Mouse (Mus musculus): ENCODE results near the gene Glb1l.

DNA sequence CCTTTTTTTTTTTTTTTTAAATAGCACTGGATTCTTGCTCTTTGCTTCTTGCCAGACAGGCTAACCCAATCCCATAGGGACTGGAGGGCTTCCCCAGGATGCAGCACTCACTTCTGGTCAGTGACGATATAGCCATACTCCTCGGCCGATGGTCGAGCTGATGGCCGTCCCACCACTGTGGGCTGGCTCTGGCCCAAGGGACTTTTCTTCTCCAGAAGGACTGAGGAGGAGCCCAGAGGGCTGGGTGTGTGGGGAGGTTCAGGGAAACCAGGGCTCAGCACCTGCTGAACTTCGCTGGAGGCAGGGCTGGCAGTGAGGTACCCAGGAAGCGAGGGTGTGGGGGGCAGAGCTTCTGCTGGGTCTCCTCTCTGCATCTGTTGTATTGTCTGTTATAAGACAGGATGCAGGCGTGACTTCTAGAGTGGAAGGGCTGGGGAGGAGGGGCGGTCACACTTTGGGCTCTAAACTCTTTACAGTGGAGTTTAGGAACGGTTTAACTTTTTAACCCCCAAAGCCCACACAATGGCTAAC lies 45.0 kb upstream of the Glb1l start:
- TF ChIP-seq CTCF (IDR thresholded peaks at IDR 0.05; ENCODE audit: low read depth, low read length) (no peak), TAL1 (conservative IDR thresholded peaks at IDR 0.05; ENCODE audit: low read depth, low read length) (no peak)

Data from G1E (cell line).